Mouse (Mus musculus) megakaryocyte-erythroid progenitor cell, adult 5-6 weeks (primary cell): ENCODE measurements around the gene Inca1. TPM values are rescaled to one million over a fixed set of nuclear protein-coding genes. Genes with fewer than 3 reads are reported as not detected.

Source experiments
- ATAC-seq: replicated peaks from 2 replicates; pipeline ENCODE4 v1.8.0; 2016; ENCODE audit warnings: mild to moderate bottlenecking, inconsistent platforms; ENCODE audit not compliant: severe bottlenecking, poor library complexity, low FRiP score, low TSS enrichment
- total RNA-seq, 2 experiments: library from RNA; stranded (forward) in 1 of 2; stranded (reverse) in 1 of 2; fragments of 200-1000, 215-1000 nt in 1 of 2; fragments of >200 nt in 1 of 2; fragmentation: Nextera tagmentation in 1 of 2; gene quantifications; 2 replicates each; pipeline ENCODE4 v1.2.3; 2014 to 2017

Inca1 gene
- total RNA-seq, 2 experiments from 2014 or later, result 0.42 TPM; not detected in 1

DNA sequence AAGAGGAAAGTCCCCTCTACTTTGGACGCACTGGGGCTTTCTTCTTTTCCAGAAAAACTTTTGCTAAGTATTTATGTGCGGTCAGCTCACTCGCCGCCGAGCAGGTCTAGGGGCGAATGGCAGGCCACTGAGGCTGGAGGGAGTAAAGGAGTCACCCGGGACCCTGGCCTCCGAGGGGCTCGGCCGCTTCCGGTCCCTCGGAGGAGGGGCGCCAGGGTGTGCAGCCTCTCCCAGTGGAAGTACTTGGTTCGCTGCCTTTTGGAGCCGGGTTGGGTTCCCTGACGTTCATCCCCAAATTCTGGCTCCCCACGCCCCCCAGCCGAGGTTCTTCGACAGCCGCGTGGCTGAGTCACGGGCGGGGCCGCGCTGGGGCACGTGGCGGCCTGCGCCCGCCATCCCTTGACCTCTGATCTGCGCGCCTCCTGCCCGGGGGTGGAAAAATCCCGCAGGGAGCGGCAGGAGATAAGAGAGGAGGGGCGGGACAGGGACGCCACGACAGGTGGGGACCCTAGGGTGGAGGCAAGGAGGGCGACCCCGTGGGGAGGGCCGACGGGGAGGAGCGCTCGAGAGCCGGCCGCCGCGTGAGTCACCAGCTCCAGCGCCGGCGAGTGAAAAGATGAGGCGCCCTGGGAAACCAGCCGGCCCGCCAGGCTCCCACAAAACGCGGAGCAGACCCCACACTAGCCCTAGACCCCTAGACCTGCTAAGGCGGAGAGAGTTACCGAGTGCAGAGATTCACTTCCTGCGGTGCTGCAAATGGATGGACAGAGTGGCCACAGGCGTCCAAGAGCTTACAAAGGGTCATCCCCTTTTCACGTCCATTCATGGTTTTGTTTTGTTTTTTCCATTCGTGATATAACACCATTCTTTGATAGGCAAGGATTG, 44.1 kb downstream of the Inca1 start:
- ATAC-seq, result no peak

DNA sequence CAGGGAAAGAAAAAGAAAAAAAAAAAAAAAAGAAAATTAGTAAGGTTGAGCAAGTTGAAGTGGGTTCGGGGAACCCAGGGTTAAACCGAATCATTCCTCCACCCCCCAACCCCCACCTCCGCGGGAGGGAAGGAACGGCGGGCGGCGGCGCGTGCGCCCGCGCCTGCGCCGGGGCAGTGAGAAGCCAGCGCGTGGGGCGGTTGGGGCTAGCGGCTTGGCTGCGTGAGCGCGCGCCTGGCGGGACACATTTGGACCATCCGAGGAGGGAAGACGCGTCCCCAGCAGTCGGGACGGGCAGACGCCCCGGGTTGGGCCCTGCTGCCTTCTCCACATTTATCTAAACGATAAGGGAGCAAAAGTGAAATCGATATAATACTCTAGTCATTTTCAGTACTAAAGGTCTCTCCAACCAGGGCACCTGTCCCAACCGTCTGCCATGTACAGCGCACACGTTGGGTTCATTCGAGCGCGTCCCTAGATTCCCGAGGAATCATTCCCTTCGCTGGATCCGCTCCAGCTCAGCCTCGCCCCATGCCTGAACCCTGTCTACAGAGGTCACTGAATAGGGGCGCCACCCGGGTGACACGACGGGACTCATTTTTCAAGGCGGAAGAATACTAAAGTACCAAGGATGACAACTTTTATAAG, 44.9 kb downstream of the Inca1 start:
- ATAC-seq, result peak; percentile 33

DNA sequence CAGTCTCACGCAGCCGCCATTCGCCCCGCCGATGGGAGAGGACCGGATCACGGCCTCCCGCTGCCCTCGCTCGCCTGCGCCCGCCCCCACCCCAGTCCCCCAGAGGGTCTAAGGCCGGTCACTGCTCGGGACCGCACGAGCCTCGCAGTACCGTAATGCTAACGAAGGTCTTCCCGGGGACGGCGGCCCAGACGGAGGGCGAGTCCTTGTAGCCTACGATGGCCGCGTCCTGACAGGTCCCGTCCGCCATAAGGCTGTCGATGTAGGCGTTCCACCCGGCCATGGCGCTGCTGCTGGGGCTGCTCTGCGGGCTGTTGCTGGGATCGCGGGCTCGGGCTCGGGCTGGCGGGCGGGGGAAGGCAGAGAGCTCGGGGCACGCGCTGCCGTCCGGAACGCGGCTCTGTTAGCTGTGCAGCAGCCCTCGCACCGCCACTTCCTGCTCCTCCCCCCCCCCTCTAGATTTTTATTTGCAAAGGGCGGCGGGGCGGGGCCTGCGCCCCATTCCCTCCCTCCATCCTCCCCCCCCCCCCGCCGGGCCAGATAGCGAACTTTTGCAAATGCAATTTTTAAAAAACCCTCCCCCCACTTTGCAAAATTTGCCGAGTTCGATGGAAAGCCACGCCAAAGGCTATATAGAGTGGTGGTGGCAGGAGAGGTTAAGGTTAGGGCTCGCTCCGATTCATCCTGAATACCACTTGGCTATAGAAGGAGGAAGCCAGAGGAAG, 45.6 kb downstream of the Inca1 start, which contains the start of gene Pfn1:
Gene Pfn1 (minus strand): TSS at position 447 of the 725 bp plus-strand sequence.
- peak; percentile 47 for ATAC-seq

DNA sequence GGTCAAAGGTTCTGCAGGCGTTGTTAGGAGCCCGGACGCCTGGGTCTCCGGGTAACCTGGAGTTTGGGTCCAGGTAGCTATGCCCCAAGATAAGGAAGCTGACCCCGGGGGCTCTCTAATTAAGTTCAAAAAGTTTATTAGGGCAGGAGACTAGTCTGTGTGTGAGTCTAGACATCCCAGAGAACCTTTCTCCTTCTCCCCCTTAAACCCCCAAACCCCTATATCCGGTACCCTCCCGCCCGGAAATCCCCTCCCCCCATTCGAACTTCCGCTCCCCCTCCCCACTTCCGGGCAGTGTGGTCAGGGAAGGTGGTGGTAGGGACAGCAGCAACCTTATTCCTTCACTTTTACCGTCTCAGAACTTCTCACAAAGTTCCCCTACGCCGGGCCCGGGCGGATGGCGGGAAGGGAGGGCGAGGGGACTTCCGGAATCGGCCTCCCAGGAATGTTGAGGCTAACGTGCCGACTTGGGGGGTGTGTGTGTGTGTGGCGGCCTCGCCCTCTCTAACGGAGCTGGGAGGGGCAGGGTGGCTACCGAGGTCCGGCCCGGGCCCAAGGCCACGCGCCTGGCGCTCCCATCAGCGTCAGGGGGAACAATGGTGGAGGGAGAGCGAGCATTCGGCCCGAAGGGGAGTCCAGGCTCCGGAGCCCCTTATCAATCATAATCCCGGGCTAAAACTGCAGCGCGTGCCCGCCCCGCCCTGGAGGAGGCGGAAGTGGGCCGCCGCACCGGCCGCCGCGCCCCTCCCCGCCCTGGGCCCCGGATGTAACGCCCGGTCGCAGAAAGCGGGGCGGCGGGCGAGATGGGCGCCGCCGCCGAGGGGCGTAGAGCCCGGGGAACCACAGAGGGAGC, 46.4 kb downstream of the Inca1 start:
- 0 out of 2 replicates have a peak, but pooled peaks have one; percentile 8 for ATAC-seq

DNA sequence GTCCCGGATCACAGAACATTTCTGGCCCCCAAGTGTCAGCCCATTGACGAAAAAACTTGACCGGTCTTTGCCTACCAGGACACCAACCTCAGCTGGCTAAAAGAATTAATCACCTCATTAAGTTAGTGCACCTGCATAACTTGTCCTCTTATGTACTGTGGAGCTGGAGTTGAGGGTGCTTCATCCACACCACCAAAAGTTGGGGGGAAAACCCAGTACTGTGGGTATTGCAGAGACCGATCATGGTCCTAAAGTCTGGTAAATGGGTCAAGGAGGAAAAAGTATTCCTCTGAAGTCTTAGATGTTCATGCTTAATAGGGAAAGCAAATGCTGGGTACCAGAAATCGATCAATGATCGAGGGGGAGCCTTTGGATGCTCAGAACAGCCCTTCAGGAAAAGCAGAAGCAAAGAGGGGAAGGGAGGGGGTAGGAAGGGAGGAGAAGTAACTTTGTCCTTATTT, 47.0 kb downstream of the Inca1 start:
- no peak for ATAC-seq

DNA sequence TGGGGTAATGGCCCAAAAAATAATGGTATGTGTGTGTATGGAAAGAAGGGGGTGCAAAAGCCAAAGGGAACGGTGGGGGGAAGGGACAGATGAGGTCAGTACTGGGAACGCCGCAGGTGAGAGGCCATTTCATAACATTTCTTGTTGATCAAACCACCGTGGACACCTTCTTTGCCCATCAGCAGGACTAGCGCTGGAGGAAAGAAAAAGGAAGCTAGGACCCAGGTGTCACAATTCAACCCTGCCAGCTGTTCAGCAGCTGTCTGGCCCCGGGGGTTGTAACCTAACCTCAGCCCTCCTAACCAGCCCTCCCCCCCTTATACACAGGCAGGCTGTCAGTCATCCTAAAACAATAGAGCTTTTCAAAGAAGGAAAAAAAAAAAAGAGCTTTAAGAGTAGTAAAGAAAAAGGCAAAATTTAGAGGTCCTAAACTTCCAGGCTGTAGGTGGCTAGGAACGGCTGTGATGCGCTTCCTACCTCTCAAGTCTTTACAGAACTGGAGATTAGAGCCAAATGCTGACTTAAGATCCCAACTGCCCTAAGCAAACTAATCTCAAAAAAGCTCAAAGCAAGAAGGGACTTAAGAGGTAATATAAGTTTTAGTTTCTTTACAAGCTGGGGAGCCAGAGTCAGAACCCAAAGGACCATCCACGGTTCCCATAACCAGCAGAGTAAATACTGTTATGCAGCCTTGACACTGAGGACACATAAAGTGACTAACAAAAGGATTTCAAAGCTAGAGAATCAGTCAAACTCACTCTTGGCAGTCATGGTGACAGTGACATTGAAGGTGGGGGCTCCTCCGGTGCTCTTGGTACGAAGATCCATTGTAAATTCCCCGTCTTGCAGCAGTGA, 47.7 kb downstream of the Inca1 start:
- ATAC-seq, result no peak

DNA sequence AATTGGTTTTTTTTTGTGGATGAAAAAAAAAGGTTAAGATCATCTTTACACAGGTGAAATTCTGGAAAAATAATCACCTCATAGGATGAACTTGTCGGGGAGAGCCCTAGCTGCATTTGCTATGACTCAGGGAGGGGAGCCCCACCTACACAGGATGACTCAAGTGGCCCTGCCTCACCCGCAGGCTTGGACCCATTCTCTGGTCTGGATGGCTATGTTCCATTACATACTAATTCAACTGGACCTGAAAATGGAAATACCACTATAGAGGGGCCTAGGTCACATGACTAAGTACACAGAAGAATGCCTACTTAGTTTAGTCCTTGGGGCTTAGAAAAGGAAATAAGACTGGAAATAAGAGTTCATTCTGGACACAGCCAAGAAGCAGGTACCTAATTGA, 48.6 kb downstream of the Inca1 start:
- no peak for ATAC-seq

DNA sequence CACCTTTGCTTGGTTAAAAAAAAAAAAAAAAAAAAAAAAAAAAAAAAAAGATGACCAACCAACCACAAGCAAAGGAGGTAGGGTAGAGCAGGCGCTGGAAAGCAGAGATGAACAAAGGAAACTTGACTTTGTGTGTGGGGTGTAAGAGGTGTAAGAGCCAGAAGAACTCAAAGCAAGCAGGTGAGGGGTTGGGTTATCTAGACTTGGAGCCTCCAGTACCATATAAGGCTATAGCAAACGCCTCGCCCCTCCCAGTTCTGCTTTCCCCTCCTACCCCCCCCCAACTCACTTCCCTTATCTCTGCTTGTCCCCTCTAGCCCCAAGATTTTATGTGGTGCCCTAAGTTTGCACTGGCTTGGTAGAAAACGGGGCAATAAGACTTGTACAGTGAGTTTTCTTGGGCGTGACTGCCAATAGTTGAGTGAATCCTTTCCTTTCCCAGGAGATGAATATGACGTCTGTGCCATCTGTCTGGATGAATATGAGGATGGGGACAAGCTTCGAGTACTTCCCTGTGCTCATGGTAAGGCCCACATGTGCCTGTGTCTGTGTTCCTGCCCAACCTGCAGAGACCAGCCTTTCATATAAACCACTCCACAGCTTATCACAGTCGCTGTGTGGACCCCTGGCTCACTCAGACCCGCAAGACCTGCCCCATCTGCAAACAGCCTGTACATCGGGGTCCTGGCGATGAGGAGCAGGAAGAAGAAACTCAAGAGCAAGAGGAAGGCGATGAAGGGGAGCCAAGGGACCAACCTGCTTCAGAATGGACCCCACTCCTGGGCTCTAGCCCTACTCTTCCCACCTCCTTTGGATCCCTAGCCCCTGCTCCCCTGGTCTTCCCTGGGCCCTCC, 49.4 kb downstream of the Inca1 start:
- ATAC-seq, result no peak

DNA sequence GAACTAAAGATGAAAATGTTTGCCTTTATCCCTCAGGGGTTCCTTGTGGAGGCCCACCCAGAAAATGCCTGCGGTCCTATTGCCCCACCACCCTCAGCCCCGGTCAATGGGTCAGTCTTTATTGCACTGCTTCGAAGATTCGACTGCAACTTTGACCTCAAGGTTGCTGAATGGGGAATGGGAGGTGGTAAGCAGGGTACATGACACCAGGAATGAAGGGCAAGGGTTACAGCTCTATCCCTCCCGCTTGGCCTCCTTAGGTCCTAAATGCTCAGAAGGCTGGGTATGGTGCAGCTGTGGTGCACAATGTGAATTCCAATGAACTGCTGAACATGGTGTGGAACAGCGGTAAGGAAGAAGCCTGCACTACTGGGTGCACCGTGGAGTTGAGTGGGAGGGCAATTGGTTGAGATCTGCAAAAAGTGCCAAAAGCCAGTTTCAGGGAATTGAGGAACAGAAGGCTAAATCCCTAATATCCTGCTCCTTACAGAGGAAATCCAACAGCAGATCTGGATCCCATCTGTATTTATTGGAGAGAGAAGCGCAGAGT, 50.7 kb downstream of the Inca1 start:
- no peak for ATAC-seq

DNA sequence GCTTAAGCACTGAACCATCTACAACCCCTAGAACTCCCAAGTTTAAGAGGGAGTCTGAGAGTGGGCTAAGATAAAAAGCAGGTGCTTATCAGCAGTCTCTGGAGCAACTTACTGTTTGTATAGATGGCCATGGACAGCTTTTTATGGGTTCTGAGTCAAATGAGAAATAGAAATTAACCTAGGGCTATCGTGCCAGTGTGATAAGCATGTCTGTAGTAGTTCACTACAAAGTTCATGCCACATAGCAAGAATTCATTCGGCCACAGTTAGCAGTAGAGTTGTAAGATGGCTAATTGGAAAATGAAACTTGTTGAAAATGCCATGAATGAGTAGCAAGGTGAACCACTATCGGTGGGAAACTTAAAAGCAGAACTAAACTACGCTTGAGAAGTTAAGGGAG, 51.4 kb downstream of the Inca1 start:
- peak; percentile 13 for ATAC-seq

DNA sequence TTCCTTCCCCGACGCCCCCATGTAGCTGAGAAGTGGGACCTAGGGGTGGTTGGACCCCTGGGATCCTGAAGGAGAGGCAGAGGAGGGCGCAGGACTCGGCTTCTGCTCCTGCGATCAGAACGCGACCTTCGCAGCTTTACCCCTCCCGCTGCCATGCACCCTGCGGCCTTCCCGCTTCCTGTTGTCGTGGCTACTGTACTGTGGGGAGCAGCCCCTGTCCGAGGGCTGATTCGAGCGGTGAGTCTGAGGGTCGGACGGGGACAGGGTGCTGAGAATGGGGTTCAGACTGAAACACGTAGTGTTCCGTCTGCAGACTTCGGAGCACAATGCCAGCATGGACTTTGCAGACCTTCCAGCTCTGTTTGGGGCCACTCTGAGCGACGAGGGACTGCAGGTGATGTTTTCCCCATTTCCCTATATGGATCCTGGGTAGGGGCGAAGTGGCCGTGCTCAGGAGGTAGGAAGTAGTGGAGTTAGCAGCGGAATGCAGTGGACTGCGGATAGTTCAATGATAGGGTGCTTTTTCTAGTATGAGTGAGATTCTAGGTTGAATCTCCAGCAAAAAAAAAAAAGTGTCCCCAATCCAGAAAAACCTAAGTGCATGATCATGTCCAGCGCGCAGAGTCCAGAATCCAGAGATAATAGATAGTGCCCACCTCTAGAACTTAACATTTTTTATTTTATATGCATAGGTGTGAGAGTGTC, 52.1 kb downstream of the Inca1 start:
- peak; percentile 10; the same call in 1 of the 2 replicates for ATAC-seq

DNA sequence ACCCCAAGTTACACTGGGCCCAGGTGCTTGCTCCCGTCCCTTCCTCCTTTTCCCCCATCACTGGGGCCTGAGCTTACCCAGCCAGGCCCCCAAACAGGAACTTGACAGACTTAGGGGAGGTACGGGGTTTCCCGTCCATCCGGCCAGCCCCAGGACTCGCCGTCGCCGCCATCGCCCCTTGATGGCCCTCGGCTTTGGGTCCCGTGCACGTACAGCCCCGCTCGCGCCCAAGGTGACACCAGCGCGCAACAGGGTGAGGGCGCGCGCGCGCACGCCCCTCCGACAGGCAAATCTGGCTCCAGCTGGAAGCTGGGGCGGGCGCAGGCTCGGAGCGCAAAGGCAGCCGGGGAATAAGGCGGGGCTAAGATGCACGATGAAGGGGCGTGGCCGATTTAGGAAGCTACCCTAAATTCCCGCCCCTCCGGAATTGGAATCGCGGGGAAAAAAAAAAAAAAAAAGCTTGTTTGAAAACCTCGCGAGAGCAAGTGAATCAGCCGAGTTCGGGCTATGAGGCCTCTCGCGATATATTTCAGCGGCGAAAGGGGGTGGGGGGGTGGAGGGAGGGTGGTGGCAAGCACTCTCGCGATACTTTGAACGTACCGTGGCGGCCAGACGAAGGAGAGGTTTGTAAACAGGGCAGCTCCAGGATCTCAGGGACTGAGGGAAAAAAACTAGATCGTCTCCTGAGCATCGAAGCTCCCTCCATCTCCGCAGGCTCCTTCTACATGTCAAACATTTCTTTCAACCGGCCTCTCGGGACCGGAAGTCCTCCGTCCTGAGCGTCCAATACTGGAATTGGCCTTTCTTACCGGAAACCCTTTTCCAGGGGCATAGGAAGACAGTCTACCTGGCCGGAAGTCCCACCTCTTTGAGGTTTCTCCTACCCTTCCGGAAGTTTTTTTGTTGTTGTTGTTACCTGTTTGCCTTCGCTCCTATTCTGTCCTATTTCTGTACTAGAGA, 53.0 kb downstream of the Inca1 start, which contains the start of the genes Rnf167 and Slc25a11:
Gene Rnf167 (plus strand): TSS at position 545 of the 960 bp plus-strand sequence.
Gene Slc25a11 (minus strand): TSS at position 789 of the 960 bp plus-strand sequence.
- ATAC-seq, result peak; percentile 72

DNA sequence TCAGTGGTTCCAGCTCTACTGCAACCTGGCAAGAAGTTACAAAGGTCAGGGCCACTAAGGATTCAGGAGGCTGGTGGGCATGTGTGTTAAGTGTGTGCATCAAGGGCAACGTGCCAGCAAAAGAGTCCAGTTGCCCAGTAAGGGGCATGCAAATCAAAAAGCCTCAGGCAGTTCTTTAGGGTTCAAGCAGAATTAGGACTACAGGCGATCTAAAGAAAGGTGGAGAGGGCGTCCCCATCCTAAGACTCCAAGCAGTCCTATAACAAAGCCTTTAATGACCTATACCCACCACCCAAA, 53.7 kb downstream of the Inca1 start:
- ATAC-seq, result no peak

DNA sequence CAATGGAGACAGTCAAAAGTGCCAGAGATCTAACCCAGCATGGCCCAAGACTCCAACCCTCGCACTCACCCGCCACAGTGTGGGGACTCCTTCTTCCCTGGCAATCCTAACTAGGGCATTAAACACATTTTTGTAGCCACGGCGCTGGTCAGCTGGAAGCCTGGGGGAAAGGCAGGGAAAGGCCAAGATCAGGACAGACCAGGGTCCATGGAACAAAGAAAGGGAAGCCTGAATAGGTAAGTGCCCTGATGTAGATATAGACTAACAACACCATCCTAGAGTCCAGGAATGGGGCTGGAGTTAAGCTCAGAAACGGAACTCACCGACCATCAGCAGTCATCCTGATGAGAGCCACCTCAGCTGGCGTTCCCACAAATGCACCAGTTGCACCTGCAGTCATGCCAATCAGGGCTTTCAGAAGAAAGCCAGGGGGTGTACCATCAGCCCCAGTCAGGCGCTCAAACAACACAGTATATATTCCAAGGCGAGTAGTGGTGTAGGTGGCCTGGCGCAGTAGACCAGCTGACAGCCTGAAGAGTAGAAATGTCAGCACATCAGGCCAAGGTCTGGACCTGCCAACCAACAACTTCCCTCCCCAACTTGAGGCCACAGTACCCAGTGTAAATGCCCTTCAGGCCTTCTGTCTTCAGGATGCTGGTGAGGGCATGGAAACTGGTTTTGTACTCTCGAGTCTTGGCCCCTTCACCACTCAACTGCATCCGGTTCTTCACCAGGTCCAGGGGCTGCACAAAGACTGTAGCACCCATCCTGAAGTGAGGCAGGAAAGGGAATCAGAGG, 54.3 kb downstream of the Inca1 start:
- no peak for ATAC-seq
